Mouse (Mus musculus) lung, embryonic 14.5 days (tissue): ENCODE results near the gene Ahnak. TPM values are rescaled to one million over a fixed set of nuclear protein-coding genes. Genes with fewer than 3 reads are reported as not detected.

Experiments
- ATAC-seq: fragments of 200-750 bp; cut with Nextera tagmentation; 2 replicates; pipeline ENCODE4 v1.8.0; 2017; ENCODE audit warnings: mild to moderate bottlenecking, moderate TSS enrichment, moderate library complexity; ENCODE audit not compliant: insufficient read depth
- DNase-seq: peaks from one replicate; pipeline ENCODE4 v3.0.0-alpha.2; 2015
- H3K27ac ChIP-seq: fragments of 300-500 bp; sonication (generic); 2 replicates; pipeline ENCODE4 v1.5.1; 2014; ENCODE audit warnings: low read depth, mild to moderate bottlenecking, moderate library complexity
- H3K27me3 ChIP-seq: fragments of 300-500 bp; sonication (generic); 2 replicates; pipeline ENCODE4 v1.6.1; 2014; ENCODE audit warnings: low read length, control low read depth; ENCODE audit not compliant: insufficient read depth
- H3K36me3 ChIP-seq: fragments of 300-500 bp; sonication (generic); 2 replicates; pipeline ENCODE4 v1.6.1; 2014; ENCODE audit warnings: control low read depth; ENCODE audit not compliant: insufficient read depth
- H3K4me1 ChIP-seq: fragments of 300-500 bp; sonication (generic); 2 replicates; pipeline ENCODE4 v1.6.1; 2014; ENCODE audit warnings: antibody characterized with exemption, control low read depth; ENCODE audit not compliant: insufficient read depth
- H3K4me2 ChIP-seq: fragments of 300-500 bp; sonication (generic); 2 replicates; pipeline ENCODE4 v1.6.1; 2014; ENCODE audit warnings: mild to moderate bottlenecking
- H3K4me3 ChIP-seq: fragments of 300-500 bp; sonication (generic); 2 replicates; pipeline ENCODE4 v1.5.1; 2014; ENCODE audit warnings: low read depth, low read length
- H3K9ac ChIP-seq: fragments of 300-500 bp; sonication (generic); 2 replicates; pipeline ENCODE4 v1.6.1; 2014
- H3K9me3 ChIP-seq: fragments of 300-500 bp; sonication (generic); 2 replicates; pipeline ENCODE4 v1.6.1; 2016; ENCODE audit warnings: low read depth, low read length, control low read depth
- CTCF ChIP-seq: IDR thresholded peaks from 2 replicates; pipeline ENCODE4 v1.5.1; 2016; ENCODE audit warnings: antibody characterized with exemption, low read depth
- WGBS: fragments of 180-500 bp; shearing (Covaris S2); extraction: QIAGEN DNeasy Blood & Tissue Kit; methylation state at CpG from one replicate; pipeline ENCODE4 v1.1.7; 2014; 5-methylcytosine and 5-hydroxymethylcytosine counted together
- polyA plus RNA-seq: library from polyadenylated mRNA; unstranded; fragments of >200 nt; fragmentation: Nextera tagmentation; extraction: Ambion mirVana; gene quantifications from 2 replicates; pipeline ENCODE4 v1.2.1, GENCODE M21; 2014

Ahnak gene
- polyA plus RNA-seq, 1 experiment from 2014 or later = 14.9 TPM

- peak overlapping the region; percentile 83 for H3K4me3 ChIP-seq
- H3K4me1 ChIP-seq = no peaks in the 10 kb centered on the region
- no peaks in the 10 kb centered on the region for H3K27me3 ChIP-seq
- WGBS = 6% methylated on average over 9 of the region's 9 CpGs
- DNase-seq (no peak), ATAC-seq (no peak)
- peak overlapping the region; percentile 85 for H3K9ac ChIP-seq
- H3K9me3 ChIP-seq = no peaks in the 10 kb centered on the region
- peak overlapping the region; percentile 62 for H3K27ac ChIP-seq
- no peak for TF ChIP-seq CTCF
- H3K4me2 ChIP-seq = peak overlapping the region; percentile 84
- H3K36me3 ChIP-seq = peaks cover 72% of the 10 kb centered on the region
Observed at GRCm38 (mm10) chr19:8954171-8954570, 34.9 kb upstream of the Ahnak start.

GRCm38 (mm10) chr19:8962256-8962655, 26.8 kb upstream of the Ahnak start:
- no peak for ATAC-seq
- Histone ChIP-seq H3K36me3 (peaks cover 80% of the 10 kb centered on the region), H3K4me2 (no peak overlapping the region), H3K9me3 (no peaks in the 10 kb centered on the region), H3K27ac (no peak overlapping the region), H3K4me3 (no peak overlapping the region), H3K4me1 (no peaks in the 10 kb centered on the region), H3K9ac (no peak overlapping the region), H3K27me3 (no peaks in the 10 kb centered on the region)
- WGBS = 95% methylated on average over 2 of the region's 2 CpGs
- TF ChIP-seq CTCF = no peak
- no peak for DNase-seq

GRCm38 (mm10) chr19:8965075-8965474, 24.0 kb upstream of the Ahnak start:
- Histone ChIP-seq H3K4me3 (no peak overlapping the region), H3K9ac (0 out of 2 replicates have a peak overlapping the region, but pooled peaks have one; percentile 62), H3K9me3 (no peaks in the 10 kb centered on the region), H3K4me1 (peaks cover 4% of the 10 kb centered on the region; the same call in 1 of the 2 replicates), H3K27me3 (no peaks in the 10 kb centered on the region), H3K27ac (no peak overlapping the region; the same call in 1 of the 2 replicates), H3K4me2 (no peak overlapping the region), H3K36me3 (peaks cover 76% of the 10 kb centered on the region)
- DNase-seq (no peak), ATAC-seq (no peak)
- 85% methylated on average over 11 of the region's 11 CpGs for WGBS
- TF ChIP-seq CTCF = no peak

GRCm38 (mm10) chr19:8965771-8966170, 23.3 kb upstream of the Ahnak start:
- Histone ChIP-seq H3K9ac (peak overlapping the region; percentile 62), H3K4me1 (peaks cover 4% of the 10 kb centered on the region; the same call in 1 of the 2 replicates), H3K27me3 (no peaks in the 10 kb centered on the region), H3K36me3 (peaks cover 76% of the 10 kb centered on the region), H3K4me3 (peak overlapping the region; percentile 88), H3K9me3 (no peaks in the 10 kb centered on the region), H3K4me2 (peak overlapping the region; percentile 75), H3K27ac (peak overlapping the region; percentile 92)
- WGBS = 67% methylated on average over 8 of the region's 8 CpGs
- DNase-seq (no peak), ATAC-seq (no peak)
- no peak for TF ChIP-seq CTCF

- peaks cover 4% of the 10 kb centered on the region; the same call in 1 of the 2 replicates for H3K4me1 ChIP-seq
- peak overlapping the region; percentile 88 for H3K4me3 ChIP-seq
- peak overlapping the region; percentile 75 for H3K4me2 ChIP-seq
- ATAC-seq = no peak
- H3K27ac ChIP-seq = peak overlapping the region; percentile 92
- DNase-seq = no peak
- TF ChIP-seq CTCF = no peak
- H3K36me3 ChIP-seq = peaks cover 77% of the 10 kb centered on the region
- H3K9ac ChIP-seq = peak overlapping the region; percentile 62
- H3K9me3 ChIP-seq = no peaks in the 10 kb centered on the region
- 27% methylated on average over 5 of the region's 5 CpGs for WGBS
- H3K27me3 ChIP-seq = no peaks in the 10 kb centered on the region
Observed at GRCm38 (mm10) chr19:8966198-8966589, 22.9 kb upstream of the Ahnak start.

- WGBS = under 1% methylated on average over 52 of the region's 52 CpGs
- no peaks in the 10 kb centered on the region for H3K27me3 ChIP-seq
- H3K4me1 ChIP-seq = peaks cover 4% of the 10 kb centered on the region; the same call in 1 of the 2 replicates
- ATAC-seq = peak; percentile 99
- peak within 1 kb of the TSS; percentile 88 for H3K4me3 ChIP-seq
- peaks cover 77% of the 10 kb centered on the region for H3K36me3 ChIP-seq
- H3K9me3 ChIP-seq = no peaks in the 10 kb centered on the region
- DNase-seq = peak; percentile 99
- no peak for TF ChIP-seq CTCF
- peak within 1 kb of the TSS; percentile 95 for H3K9ac ChIP-seq
- H3K4me2 ChIP-seq = peak within 1 kb of the TSS; percentile 75
- peak within 1 kb of the TSS; percentile 92 for H3K27ac ChIP-seq
Observed at GRCm38 (mm10) chr19:8966590-8967372, 22.3 kb upstream of the Ahnak start, which contains the start of gene Eef1g. Gene Eef1g (plus strand): TSS chr19:8967041.

GRCm38 (mm10) chr19:8967373-8967743, 21.7 kb upstream of the Ahnak start:
- no peak for ATAC-seq

More at GRCm38 (mm10) chr19:8967373-8967743, 21.7 kb upstream of the Ahnak start:
- Histone ChIP-seq H3K27me3 (no peaks in the 10 kb centered on the region), H3K9ac (peak overlapping the region; percentile 95), H3K4me1 (peaks cover 4% of the 10 kb centered on the region; the same call in 1 of the 2 replicates), H3K27ac (peak overlapping the region; percentile 86), H3K4me3 (peak overlapping the region; percentile 88), H3K9me3 (no peaks in the 10 kb centered on the region), H3K4me2 (peak overlapping the region; percentile 75), H3K36me3 (peaks cover 77% of the 10 kb centered on the region)
- no peak for TF ChIP-seq CTCF
- 0% methylated on average over 8 of the region's 8 CpGs for WGBS
- DNase-seq = no peak
